Mouse (Mus musculus) C2C12 (cell line): ENCODE measurements around the gene Pou2f3.

Experiments
- CTCF ChIP-seq: IDR thresholded peaks from one replicate; pipeline ENCODE4 v1.5.1; 2011; ENCODE audit not compliant: control insufficient read depth, insufficient read depth, insufficient read length
- MAX ChIP-seq: IDR thresholded peaks from one replicate; pipeline ENCODE4 v1.6.1; 2011; ENCODE audit warnings: mild to moderate bottlenecking, control low read depth

- no peak for TF ChIP-seq CTCF
- TF ChIP-seq MAX: no peak
These were observed 21.7 kb downstream of the Pou2f3 start for GRCm38 (mm10) chr9:43188309-43189020.
